Mouse (Mus musculus) G1E (cell line): ENCODE data around the gene Chchd1.

Experiments used
- CTCF ChIP-seq: IDR thresholded peaks from 2 replicates; pipeline ENCODE4 v1.5.1; 2012; ENCODE audit warnings: low read depth, low read length, inconsistent platforms, mixed read lengths
- GATA1 ChIP-seq: IDR thresholded peaks from 2 replicates; pipeline ENCODE4 v1.6.1; 2012; ENCODE audit warnings: borderline replicate concordance, low read length, inconsistent platforms, mixed read lengths
- GATA2 ChIP-seq: IDR thresholded peaks from 2 replicates; pipeline ENCODE4 v1.6.1; 2012; ENCODE audit warnings: low read depth, low read length, inconsistent platforms, borderline replicate concordance
- POLR2AphosphoS5 ChIP-seq: IDR thresholded peaks from 2 replicates; pipeline ENCODE4 v1.6.1; 2012; ENCODE audit warnings: low read depth, low read length, inconsistent platforms; ENCODE audit not compliant: insufficient replicate concordance
- TAL1 ChIP-seq: conservative IDR thresholded peaks from 2 replicates; pipeline ENCODE4 v1.6.1; 2012; ENCODE audit warnings: low read depth, low read length, inconsistent platforms, mixed read lengths

- TF ChIP-seq CTCF, result no peak
- TF ChIP-seq GATA1, result no peak
- no peak for TF ChIP-seq POLR2AphosphoS5
- TF ChIP-seq TAL1, result no peak
- no peak for TF ChIP-seq GATA2
Measured at GRCm38 (mm10) chr14:20735052-20735451, 32.2 kb downstream of the Chchd1 start.
